Mouse (Mus musculus) thymus, adult 2 months (tissue): ENCODE results near the gene Lrp6. TPM values are rescaled to one million over a fixed set of nuclear protein-coding genes. Genes with fewer than 3 reads are reported as not detected.

Source experiments
- DNase-seq: peaks from one replicate; pipeline ENCODE4 v3.0.0; 2021
- H3K27ac ChIP-seq: fragments of 200-500 bp; 2 replicates; pipeline ENCODE4 v1.5.1; 2012; ENCODE audit warnings: low read length, control low read depth; ENCODE audit not compliant: control insufficient read depth, insufficient read depth
- H3K27me3 ChIP-seq: fragments of 200-500 bp; 2 replicates; pipeline ENCODE4 v1.6.1; 2012; ENCODE audit warnings: mild to moderate bottlenecking, low read length, moderate library complexity, mixed read lengths; ENCODE audit not compliant: control insufficient read depth, insufficient read depth
- H3K36me3 ChIP-seq: fragments of 200-500 bp; 2 replicates; pipeline ENCODE4 v1.6.1; 2012; ENCODE audit warnings: mild to moderate bottlenecking, low read length, moderate library complexity; ENCODE audit not compliant: control insufficient read depth, insufficient read depth
- H3K4me1 ChIP-seq: fragments of 200-500 bp; replicated peaks from 2 replicates; pipeline ENCODE4 v1.6.1; 2012; ENCODE audit warnings: low read length; ENCODE audit not compliant: control insufficient read depth, insufficient read depth
- H3K4me3 ChIP-seq: fragments of 200-500 bp; 2 replicates; pipeline ENCODE4 v1.5.1; 2012; ENCODE audit warnings: mild to moderate bottlenecking, low read length, control low read depth, moderate library complexity; ENCODE audit not compliant: control insufficient read depth, insufficient read depth
- CTCF ChIP-seq: fragments of 200-500 bp; IDR thresholded peaks from 2 replicates; pipeline ENCODE4 v1.5.1; 2012; ENCODE audit warnings: mild to moderate bottlenecking, control low read depth, low read length, moderate library complexity, borderline replicate concordance; ENCODE audit not compliant: control insufficient read depth, poor library complexity, insufficient read depth; ENCODE audit errors: extremely low read depth
- POLR2A ChIP-seq: fragments of 200-500 bp; IDR thresholded peaks from 2 replicates; pipeline ENCODE4 v1.6.1; 2012; ENCODE audit warnings: mild to moderate bottlenecking, low read length, control low read depth, moderate library complexity; ENCODE audit not compliant: control insufficient read depth, poor library complexity, insufficient read depth; ENCODE audit errors: extremely low read depth
- WGBS: fragments of 180-500 bp; shearing (Covaris S2); methylation state at CpG from one replicate; pipeline ENCODE4 v1.1.7; 2018; 5-methylcytosine and 5-hydroxymethylcytosine counted together
- polyA plus RNA-seq: library from polyadenylated mRNA; depleted of rRNA; stranded (reverse); fragments of >200 nt; gene quantifications from 2 replicates; pipeline ENCODE4 v1.2.3, GENCODE M21; 2012

Gene Lrp6
- polyA plus RNA-seq, 1 experiment, result 28.3 TPM

GRCm38 (mm10) chr6:134518450-134518849 lies 48.3 kb downstream of the Lrp6 start:
- no peak for TF ChIP-seq CTCF
- no peak for TF ChIP-seq POLR2A
- no peaks in the 10 kb centered on the region for H3K4me1 ChIP-seq
- WGBS, result 98% methylated on average over 5 of the region's 5 CpGs
- 0 out of 2 replicates have a peak, but pooled peaks cover 3% of the 10 kb centered on the region for H3K36me3 ChIP-seq
- H3K27ac ChIP-seq, result no peak overlapping the region
- no peaks in the 10 kb centered on the region for H3K27me3 ChIP-seq
- no peak for DNase-seq
- H3K4me3 ChIP-seq, result no peak overlapping the region

DNA sequence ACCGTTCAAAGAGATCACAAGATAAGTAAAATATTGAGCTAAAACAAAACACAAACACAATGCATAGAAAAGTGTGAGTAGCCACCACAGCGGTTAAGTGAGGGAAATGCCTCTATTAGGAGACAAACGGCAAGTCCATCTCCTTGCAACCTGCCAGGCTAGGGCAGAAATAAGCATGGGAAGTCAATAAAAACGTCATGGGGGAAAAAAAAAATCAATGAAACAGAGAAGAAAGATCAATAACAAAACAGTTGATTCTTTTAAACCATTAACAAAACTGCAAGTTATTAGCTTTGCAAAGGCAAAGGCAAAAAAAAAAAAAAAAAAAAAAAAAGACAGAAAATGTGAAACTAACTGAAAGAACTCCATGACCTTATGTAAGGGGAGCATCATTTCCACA lies 49.6 kb downstream of the Lrp6 start:
- no peak for TF ChIP-seq POLR2A
- TF ChIP-seq CTCF, result no peak
- Histone ChIP-seq H3K36me3 (0 out of 2 replicates have a peak, but pooled peaks cover 3% of the 10 kb centered on the region), H3K27ac (no peak overlapping the region), H3K27me3 (no peaks in the 10 kb centered on the region), H3K4me1 (no peaks in the 10 kb centered on the region), H3K4me3 (no peak overlapping the region)
- DNase-seq, result no peak
- 88% methylated on average over 4 of the region's 4 CpGs for WGBS

DNA sequence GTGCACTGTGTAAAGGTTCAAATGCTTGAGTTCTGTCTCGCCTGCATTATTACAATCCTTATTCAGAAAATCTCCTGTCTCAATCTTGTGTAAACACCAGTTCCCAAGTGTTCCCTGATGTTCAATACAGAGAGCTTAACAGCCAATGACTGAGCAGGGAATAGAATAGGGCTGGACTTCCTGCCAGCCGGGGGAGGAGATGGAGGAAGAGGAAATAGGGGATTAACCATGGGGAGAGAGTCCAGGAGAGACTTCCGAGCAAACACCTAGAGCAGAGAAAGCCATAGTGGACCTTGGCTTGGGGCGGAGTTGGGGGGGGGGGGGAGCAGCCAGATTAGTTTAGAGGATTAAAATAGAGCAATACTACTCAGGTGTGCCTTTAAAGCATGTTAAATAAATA lies 51.3 kb downstream of the Lrp6 start:
- Histone ChIP-seq H3K27ac (no peak overlapping the region), H3K4me3 (no peak overlapping the region), H3K27me3 (no peaks in the 10 kb centered on the region), H3K4me1 (no peaks in the 10 kb centered on the region), H3K36me3 (0 out of 2 replicates have a peak, but pooled peaks cover 3% of the 10 kb centered on the region)
- DNase-seq, result no peak
- TF ChIP-seq CTCF, result no peak
- TF ChIP-seq POLR2A, result no peak
- WGBS, result 89% methylated on average over 4 of the region's 4 CpGs

DNA sequence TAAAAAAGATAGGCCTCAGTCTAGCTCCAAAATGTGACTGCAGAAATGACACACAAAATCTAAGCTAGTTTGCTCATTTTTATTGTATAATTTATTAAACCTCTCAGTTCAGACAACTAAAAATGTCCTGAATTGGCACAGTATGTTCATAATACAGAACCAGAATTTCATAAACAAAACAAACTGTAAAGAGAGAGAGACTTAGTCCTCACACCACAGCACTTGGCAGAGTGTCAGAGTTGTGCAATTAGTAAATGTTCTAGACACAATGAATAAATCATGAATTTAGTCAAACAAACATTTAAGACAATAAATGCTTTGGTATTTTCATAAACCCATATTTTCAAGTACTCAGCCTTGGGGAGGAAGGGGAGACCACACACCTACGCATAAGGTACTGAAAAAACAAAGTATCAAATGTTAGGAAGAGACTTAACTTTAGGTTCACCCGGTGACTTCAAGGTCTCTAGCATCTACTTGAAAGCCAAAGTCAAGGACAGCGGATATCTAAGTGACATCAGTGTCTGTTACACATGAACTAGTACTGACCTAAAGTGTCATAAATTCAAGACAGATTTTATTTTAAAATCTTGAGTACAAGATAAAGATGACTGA lies 52.8 kb downstream of the Lrp6 start:
- no peak for TF ChIP-seq POLR2A
- no peak for TF ChIP-seq CTCF
- Histone ChIP-seq H3K36me3 (no peaks in the 10 kb centered on the region), H3K27me3 (no peaks in the 10 kb centered on the region), H3K4me1 (no peaks in the 10 kb centered on the region), H3K4me3 (no peak overlapping the region), H3K27ac (no peak overlapping the region)
- WGBS, result 98% methylated on average over 3 of the region's 3 CpGs
- no peak for DNase-seq

DNA sequence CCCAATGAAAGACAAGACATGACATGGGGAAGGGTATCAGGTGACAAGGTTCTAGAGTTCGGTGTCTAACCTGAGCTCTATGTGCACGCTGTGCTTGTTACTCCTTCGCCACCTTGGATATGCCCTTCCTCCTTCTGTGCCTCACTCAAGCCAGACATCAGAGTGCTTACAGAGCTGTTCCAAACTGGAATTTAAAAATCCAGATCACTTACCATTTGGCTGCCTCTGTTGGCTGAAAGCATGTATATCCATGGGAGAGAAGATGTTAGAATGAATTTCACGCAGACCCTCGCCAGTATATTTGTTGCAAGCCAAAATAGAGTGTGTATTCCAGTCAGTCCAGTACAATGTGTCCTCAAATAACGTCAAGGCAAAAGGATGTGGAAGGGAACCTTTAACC lies 53.8 kb downstream of the Lrp6 start:
- Histone ChIP-seq H3K27me3 (no peaks in the 10 kb centered on the region), H3K4me1 (no peaks in the 10 kb centered on the region), H3K36me3 (no peaks in the 10 kb centered on the region), H3K27ac (no peak overlapping the region), H3K4me3 (no peak overlapping the region)
- no peak for DNase-seq
- WGBS, result 89% methylated on average over 6 of the region's 6 CpGs
- TF ChIP-seq POLR2A (no peak), CTCF (no peak)

DNA sequence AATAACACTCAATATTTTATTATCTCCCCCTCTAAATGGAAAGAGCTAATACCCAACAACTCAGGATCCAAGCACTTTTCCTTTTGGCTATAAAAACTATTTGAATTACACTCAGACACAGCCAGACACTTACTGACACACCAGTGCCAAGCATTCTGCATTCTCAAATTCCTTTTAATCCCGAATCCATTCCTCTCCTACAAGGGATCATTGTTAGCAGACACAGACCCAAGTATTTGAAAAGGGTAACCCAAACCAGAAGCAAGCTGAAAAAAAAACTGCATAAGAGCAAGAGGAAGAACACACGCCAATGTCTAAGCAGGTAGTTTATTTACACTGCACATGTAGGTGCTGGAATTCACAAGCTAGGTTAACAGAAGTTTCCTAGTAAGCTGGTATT lies 54.3 kb downstream of the Lrp6 start:
- no peak for DNase-seq

DNA sequence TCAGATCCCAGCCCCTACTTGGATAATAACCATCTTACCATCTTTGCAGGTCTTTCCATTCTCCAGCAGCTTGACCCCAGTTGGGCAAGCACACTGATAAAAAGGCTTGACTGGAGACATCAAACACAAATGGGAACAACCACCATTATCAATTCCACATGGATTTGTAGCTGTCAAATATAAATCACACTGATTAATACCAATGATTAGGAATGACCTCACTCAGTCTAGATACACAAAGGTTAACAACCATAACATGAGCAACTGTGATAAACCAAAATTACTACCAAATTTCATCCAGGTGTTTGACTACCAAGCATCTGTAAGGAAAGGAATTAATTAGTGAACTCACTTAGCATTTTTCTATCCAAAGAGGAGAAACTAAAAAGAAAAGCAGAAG lies 55.6 kb downstream of the Lrp6 start:
- Histone ChIP-seq H3K4me1 (no peaks in the 10 kb centered on the region), H3K27me3 (no peaks in the 10 kb centered on the region), H3K36me3 (peaks cover 15% of the 10 kb centered on the region), H3K4me3 (no peak overlapping the region), H3K27ac (no peak overlapping the region)
- TF ChIP-seq CTCF (no peak), POLR2A (no peak)
- DNase-seq, result no peak

More for the DNA sequence above, 54.3 kb downstream of the Lrp6 start:
- no peak overlapping the region for H3K4me3 ChIP-seq
- H3K27me3 ChIP-seq, result no peaks in the 10 kb centered on the region
- TF ChIP-seq CTCF (no peak), POLR2A (no peak)
- no peak overlapping the region for H3K27ac ChIP-seq
- 91% methylated on average over 2 of the region's 2 CpGs for WGBS
- H3K4me1 ChIP-seq, result no peaks in the 10 kb centered on the region
- peaks cover 2% of the 10 kb centered on the region for H3K36me3 ChIP-seq
